Mouse (Mus musculus) liver, embryonic 16.5 days (tissue): ENCODE results near the gene Tas2r143. TPM values are rescaled to one million over a fixed set of nuclear protein-coding genes. Genes with fewer than 3 reads are reported as not detected.

Experiments
- ATAC-seq: fragments of 200-750 bp; cut with Nextera tagmentation; 2 replicates; pipeline ENCODE4 v1.8.0; 2017; ENCODE audit warnings: low read depth, mild to moderate bottlenecking, moderate number of reproducible peaks, moderate library complexity
- H3K27ac ChIP-seq: fragments of 300-500 bp; sonication (generic); 2 replicates; pipeline ENCODE4 v1.5.1; 2014; ENCODE audit warnings: mild to moderate bottlenecking, low read length
- H3K27me3 ChIP-seq: fragments of 300-500 bp; sonication (generic); 2 replicates; pipeline ENCODE4 v1.6.1; 2014; ENCODE audit warnings: low read depth, low read length, mixed read lengths; ENCODE audit not compliant: control insufficient read depth, insufficient read depth
- H3K36me3 ChIP-seq: fragments of 300-500 bp; sonication (generic); 2 replicates; pipeline ENCODE4 v1.6.1; 2014; ENCODE audit warnings: mild to moderate bottlenecking; ENCODE audit not compliant: control insufficient read depth, insufficient read depth
- H3K4me1 ChIP-seq: fragments of 300-500 bp; sonication (generic); 2 replicates; pipeline ENCODE4 v1.6.1; 2014; ENCODE audit warnings: low read depth, low read length, mixed read lengths; ENCODE audit not compliant: control insufficient read depth
- H3K4me2 ChIP-seq: fragments of 300-500 bp; sonication (generic); 2 replicates; pipeline ENCODE4 v1.6.1; 2014; ENCODE audit warnings: low read depth, low read length, mixed read lengths
- H3K4me3 ChIP-seq: fragments of 300-500 bp; sonication (generic); 2 replicates; pipeline ENCODE4 v1.5.1; 2014; ENCODE audit warnings: low read depth, mild to moderate bottlenecking, low read length
- H3K9ac ChIP-seq: fragments of 300-500 bp; sonication (generic); 2 replicates; pipeline ENCODE4 v1.6.1; 2014; ENCODE audit warnings: low read depth, low read length
- H3K9me3 ChIP-seq: fragments of 300-500 bp; sonication (generic); replicated peaks from 2 replicates; pipeline ENCODE4 v1.6.1; 2016; ENCODE audit warnings: low read length; ENCODE audit not compliant: control insufficient read depth
- WGBS: fragments of 180-500 bp; shearing (Covaris S2); extraction: QIAGEN DNeasy Blood & Tissue Kit; methylation state at CpG from one replicate; pipeline ENCODE4 v1.1.7; 2014; ENCODE audit not compliant: insufficient replicate concordance; 5-methylcytosine and 5-hydroxymethylcytosine counted together
- polyA plus RNA-seq: library from polyadenylated mRNA; unstranded; fragments of >200 nt; fragmentation: Nextera tagmentation; extraction: Ambion mirVana; gene quantifications from 2 replicates; pipeline ENCODE4 v1.2.1, GENCODE M21; 2015

Gene Tas2r143
- polyA plus RNA-seq, 1 experiment from 2014 or later = not detected

- Histone ChIP-seq H3K4me1 (peaks cover 15% of the 10 kb centered on the region), H3K4me3 (no peak overlapping the region), H3K9me3 (no peaks in the 10 kb centered on the region), H3K9ac (no peak overlapping the region), H3K4me2 (no peak overlapping the region), H3K27ac (no peak overlapping the region), H3K36me3 (peaks cover 19% of the 10 kb centered on the region), H3K27me3 (no peaks in the 10 kb centered on the region)
- no peak for ATAC-seq
- 69% methylated on average over 5 of the region's 5 CpGs for WGBS
Observed at GRCm38 (mm10) chr6:42356913-42357312, 43.1 kb upstream of the Tas2r143 start.

GRCm38 (mm10) chr6:42357901-42358300, 42.1 kb upstream of the Tas2r143 start:
- peaks cover 11% of the 10 kb centered on the region for H3K4me1 ChIP-seq
- no peak overlapping the region for H3K9ac ChIP-seq
- H3K27ac ChIP-seq = no peak overlapping the region
- no peak overlapping the region for H3K4me3 ChIP-seq
- H3K27me3 ChIP-seq = no peaks in the 10 kb centered on the region
- H3K4me2 ChIP-seq = no peak overlapping the region
- no peak for ATAC-seq
- peaks cover 19% of the 10 kb centered on the region for H3K36me3 ChIP-seq
- whole genome bisulfite sequencing = 71% methylated on average over 6 of the region's 6 CpGs
- H3K9me3 ChIP-seq = no peaks in the 10 kb centered on the region

GRCm38 (mm10) chr6:42358901-42359300, 41.1 kb upstream of the Tas2r143 start:
- Histone ChIP-seq H3K36me3 (peaks cover 19% of the 10 kb centered on the region), H3K9ac (no peak overlapping the region), H3K4me3 (no peak overlapping the region), H3K4me2 (no peak overlapping the region), H3K9me3 (no peaks in the 10 kb centered on the region), H3K27ac (no peak overlapping the region), H3K4me1 (peaks cover 8% of the 10 kb centered on the region), H3K27me3 (no peaks in the 10 kb centered on the region)
- WGBS = 72% methylated on average over 12 of the region's 12 CpGs
- no peak for ATAC-seq

GRCm38 (mm10) chr6:42359364-42360147, 40.5 kb upstream of the Tas2r143 start:
- Histone ChIP-seq H3K27ac (no peak overlapping the region), H3K27me3 (no peaks in the 10 kb centered on the region), H3K4me2 (no peak overlapping the region), H3K36me3 (peaks cover 19% of the 10 kb centered on the region), H3K4me1 (peaks cover 2% of the 10 kb centered on the region), H3K4me3 (no peak overlapping the region), H3K9ac (no peak overlapping the region), H3K9me3 (no peaks in the 10 kb centered on the region)
- no peak for ATAC-seq
- WGBS = 56% methylated on average over 9 of the region's 9 CpGs

GRCm38 (mm10) chr6:42360231-42360840, 39.7 kb upstream of the Tas2r143 start:
- WGBS = 69% methylated on average over 6 of the region's 6 CpGs
- Histone ChIP-seq H3K36me3 (peaks cover 19% of the 10 kb centered on the region), H3K9me3 (no peaks in the 10 kb centered on the region), H3K4me1 (no peaks in the 10 kb centered on the region), H3K4me3 (no peak overlapping the region), H3K4me2 (no peak overlapping the region), H3K27me3 (no peaks in the 10 kb centered on the region), H3K9ac (no peak overlapping the region), H3K27ac (no peak overlapping the region)
- no peak for ATAC-seq

GRCm38 (mm10) chr6:42361041-42361895, 38.8 kb upstream of the Tas2r143 start:
- H3K36me3 ChIP-seq = peaks cover 14% of the 10 kb centered on the region

GRCm38 (mm10) chr6:42362074-42362473, 38.0 kb upstream of the Tas2r143 start:
- Histone ChIP-seq H3K27me3 (no peaks in the 10 kb centered on the region), H3K4me1 (no peaks in the 10 kb centered on the region), H3K4me2 (no peak overlapping the region), H3K27ac (no peak overlapping the region), H3K9ac (no peak overlapping the region), H3K36me3 (peaks cover 10% of the 10 kb centered on the region), H3K4me3 (no peak overlapping the region), H3K9me3 (no peaks in the 10 kb centered on the region)
- no peak for ATAC-seq
- WGBS = 60% methylated on average over 1 of the region's 1 CpGs

More at GRCm38 (mm10) chr6:42361041-42361895, 38.8 kb upstream of the Tas2r143 start:
- Histone ChIP-seq H3K9me3 (no peaks in the 10 kb centered on the region), H3K4me3 (no peak overlapping the region), H3K27me3 (no peaks in the 10 kb centered on the region), H3K9ac (no peak overlapping the region), H3K27ac (no peak overlapping the region), H3K4me2 (no peak overlapping the region), H3K4me1 (no peaks in the 10 kb centered on the region)
- 68% methylated on average over 13 of the region's 13 CpGs for WGBS
- no peak for ATAC-seq

GRCm38 (mm10) chr6:42362497-42362896, 37.5 kb upstream of the Tas2r143 start:
- Histone ChIP-seq H3K9ac (no peak overlapping the region), H3K27ac (no peak overlapping the region), H3K4me2 (no peak overlapping the region), H3K9me3 (no peaks in the 10 kb centered on the region), H3K4me1 (no peaks in the 10 kb centered on the region), H3K36me3 (peaks cover 9% of the 10 kb centered on the region), H3K27me3 (no peaks in the 10 kb centered on the region), H3K4me3 (no peak overlapping the region)
- ATAC-seq = no peak
- 82% methylated on average over 1 of the region's 1 CpGs for WGBS
